Mouse (Mus musculus): ENCODE measurements at regions not wholly inside any gene's neighbourhood (a gene's known extent, or its start where the extent isn't known, plus 50 kb on each side); places are given as distances from the start of the nearest gene placed in this dataset.
"Not testable (repeated sequence)": the region's sequence is repeated elsewhere in the genome, so short reads cannot be mapped to it uniquely, and the experiment has no call there.

GRCm38 (mm10) chr13:28839084-28839483 is 114.4 kb downstream of the Sox4 start:
- no peak for DNase-seq

- DNase-seq = no peak
These were observed 115.3 kb downstream of the Sox4 start for GRCm38 (mm10) chr13:28838216-28838615.

GRCm38 (mm10) chr13:28837196-28837595 is 116.3 kb downstream of the Sox4 start:
- not testable (repeated sequence) for DNase-seq

GRCm38 (mm10) chr13:28833700-28834065 is 119.8 kb downstream of the Sox4 start:
- DNase-seq = no peak

GRCm38 (mm10) chr13:28832855-28833699 is 120.4 kb downstream of the Sox4 start:
- DNase-seq = peak in 1 of 2 experiments; percentile 21

GRCm38 (mm10) chr13:28826284-28826683 is 127.2 kb downstream of the Sox4 start:
- no peak for DNase-seq

GRCm38 (mm10) chr13:28823985-28824384 is 129.5 kb downstream of the Sox4 start:
- DNase-seq = no peak

GRCm38 (mm10) chr13:28823311-28823880 is 130.1 kb downstream of the Sox4 start:
- DNase-seq = no peak

- DNase-seq = no peak
These were observed 132.5 kb downstream of the Sox4 start for GRCm38 (mm10) chr13:28820868-28821533.

GRCm38 (mm10) chr13:28814127-28814526 is 139.4 kb downstream of the Sox4 start:
- peak in 1 of 2 experiments; percentile 15 for DNase-seq

GRCm38 (mm10) chr13:28811667-28812575 is 141.6 kb downstream of the Sox4 start:
- no peak for DNase-seq

- DNase-seq = no peak
These were observed 142.5 kb downstream of the Sox4 start for GRCm38 (mm10) chr13:28811081-28811439.

- DNase-seq = no peak
These were observed 143.0 kb downstream of the Sox4 start for GRCm38 (mm10) chr13:28810326-28811080.

GRCm38 (mm10) chr13:28805302-28805701 is 148.2 kb downstream of the Sox4 start:
- DNase-seq = no peak

GRCm38 (mm10) chr13:28801210-28801954 is 152.1 kb downstream of the Sox4 start:
- no peak for DNase-seq

GRCm38 (mm10) chr13:28800676-28801075 is 152.8 kb downstream of the Sox4 start:
- DNase-seq = no peak

- peak in 1 of 2 experiments; percentile 13 for DNase-seq
These were observed 154.0 kb downstream of the Sox4 start for GRCm38 (mm10) chr13:28799474-28799873.

- DNase-seq = no peak
These were observed 155.7 kb downstream of the Sox4 start for GRCm38 (mm10) chr13:28797617-28798475.

- DNase-seq = no peak
These were observed 158.2 kb downstream of the Sox4 start for GRCm38 (mm10) chr13:28795274-28795673.

GRCm38 (mm10) chr13:28794547-28794946 is 159.0 kb downstream of the Sox4 start:
- no peak for DNase-seq

Measured in lung, adult 18-20 months (tissue).